In genomic region chr1:128295717-128296528, GRCm38 (mm10) we compare ENCODE assay signal across 19 mouse cellular contexts. TPM values are rescaled to one million over a fixed set of nuclear protein-coding genes. Genes with fewer than 3 reads are reported as not detected.
DNase-seq lines count a peak whose midpoint lies in the region; ATAC-seq and TF ChIP-seq lines count a peak whose summit lies in the region.
"Had no signal": no experiment of that assay in that cellular context is flagged by ENCODE, and none has a peak within 500 bp of the region (broad histone marks: within the 10 kb centered on the region; RNA-seq: fewer than 3 reads in every experiment).

No protein-coding gene starts in this region.

- ATAC-seq in embryonic facial prominence, embryonic 13.5 days (ENCODE audit: insufficient number of reproducible peaks, insufficient read depth, low FRiP score, low TSS enrichment, low read depth): no peak
- ATAC-seq in kidney, embryonic 15.5 days (replicated peaks; ENCODE audit: low FRiP score): no peak
- ATAC-seq in neural tube, embryonic 13.5 days (ENCODE audit: low read depth): peak; percentile 23; the same call in 1 of the 2 replicates

- WGBS in embryonic facial prominence, embryonic 13.5 days: 72% methylated on average over 5 of the region's 5 CpGs
- 77% methylated on average over 5 of the region's 5 CpGs for WGBS in embryonic facial prominence, embryonic 10.5 days
- WGBS in kidney, embryonic 15.5 days: 76% methylated on average over 5 of the region's 5 CpGs
- WGBS in neural tube, embryonic 13.5 days: 77% methylated on average over 5 of the region's 5 CpGs

- 0 out of 2 replicates have a peak overlapping the region, but pooled peaks have one; percentile 11 for H3K27ac ChIP-seq in embryonic facial prominence, embryonic 13.5 days
- no peak overlapping the region for H3K27ac ChIP-seq in embryonic facial prominence, embryonic 10.5 days (replicated peaks)
- no peak overlapping the region for H3K27ac ChIP-seq in kidney, embryonic 15.5 days
- no peak overlapping the region for H3K27ac ChIP-seq in neural tube, embryonic 13.5 days (replicated peaks)

- H3K4me1 ChIP-seq in embryonic facial prominence, embryonic 13.5 days: no peaks in the 10 kb centered on the region
- 0 out of 2 replicates have a peak, but pooled peaks cover 5% of the 10 kb centered on the region for H3K4me1 ChIP-seq in embryonic facial prominence, embryonic 10.5 days
- no peaks in the 10 kb centered on the region for H3K4me1 ChIP-seq in kidney, embryonic 15.5 days
- H3K4me1 ChIP-seq in neural tube, embryonic 13.5 days (replicated peaks): no peaks in the 10 kb centered on the region

- no peaks in the 10 kb centered on the region for H3K27me3 ChIP-seq in embryonic facial prominence, embryonic 13.5 days
- no peaks in the 10 kb centered on the region for H3K27me3 ChIP-seq in embryonic facial prominence, embryonic 10.5 days (replicated peaks; ENCODE audit: low read depth, poor library complexity, severe bottlenecking)
- no peaks in the 10 kb centered on the region for H3K27me3 ChIP-seq in kidney, embryonic 15.5 days
- no peaks in the 10 kb centered on the region for H3K27me3 ChIP-seq in neural tube, embryonic 13.5 days

- no peak overlapping the region for H3K4me3 ChIP-seq in embryonic facial prominence, embryonic 13.5 days
- H3K4me3 ChIP-seq in embryonic facial prominence, embryonic 10.5 days: no peak overlapping the region
- no peak overlapping the region for H3K4me3 ChIP-seq in kidney, embryonic 15.5 days (replicated peaks)
- H3K4me3 ChIP-seq in neural tube, embryonic 13.5 days: no peak overlapping the region

- no peak overlapping the region for H3K4me2 ChIP-seq in embryonic facial prominence, embryonic 13.5 days
- no peak overlapping the region for H3K4me2 ChIP-seq in kidney, embryonic 15.5 days
- H3K4me2 ChIP-seq in neural tube, embryonic 13.5 days: no peak overlapping the region
- H3K4me2 ChIP-seq: heart, embryonic 11.5 days; liver, embryonic 11.5 days had no signal

- no peaks in the 10 kb centered on the region for H3K9me3 ChIP-seq in embryonic facial prominence, embryonic 13.5 days
- H3K9me3 ChIP-seq in embryonic facial prominence, embryonic 10.5 days: no peaks in the 10 kb centered on the region
- no peaks in the 10 kb centered on the region for H3K9me3 ChIP-seq in kidney, embryonic 15.5 days (replicated peaks)
- no peaks in the 10 kb centered on the region for H3K9me3 ChIP-seq in neural tube, embryonic 13.5 days

- TF ChIP-seq POLR2A in brain, embryonic 14.5 days (IDR thresholded peaks at IDR 0.05; ENCODE audit: borderline replicate concordance, extremely low read depth, insufficient read depth, insufficient read length, poor library complexity, severe bottlenecking): no peak

- intact Hi-C loops in heart, postnatal 14 days (cut with DNase I): no loop called here

- H3K9ac ChIP-seq in embryonic facial prominence, embryonic 13.5 days: no peak overlapping the region
- H3K9ac ChIP-seq in kidney, embryonic 15.5 days: no peak overlapping the region
- H3K9ac ChIP-seq in neural tube, embryonic 13.5 days: no peak overlapping the region

- no peaks in the 10 kb centered on the region for H3K36me3 ChIP-seq in embryonic facial prominence, embryonic 13.5 days
- H3K36me3 ChIP-seq in embryonic facial prominence, embryonic 10.5 days (replicated peaks): peaks cover 4% of the 10 kb centered on the region
- H3K36me3 ChIP-seq in kidney, embryonic 15.5 days: no peaks in the 10 kb centered on the region
- H3K36me3 ChIP-seq in neural tube, embryonic 13.5 days: no peaks in the 10 kb centered on the region

- DNase-seq in embryonic facial prominence, embryonic 10.5 days (ENCODE audit: low spot score): no peak
- DNase-seq in kidney, postnatal 4 days: peak; percentile 14 to 28
- DNase-seq in brain, embryonic 14.5 days (ENCODE audit: low read depth): peak; percentile 53
- DNase-seq in right cerebral cortex, adult 2 months (ENCODE audit: low spot score in 2 of 2): no peak
- no peak for DNase-seq in heart, postnatal 14 days
- DNase-seq: cerebellum, adult 8-10 months; gastrocnemius, postnatal 10 days; heart, postnatal 4 days; kidney, adult 8-10 months; layer of hippocampus, adult 9-11 months; lung, postnatal 10 days; right cerebral cortex, postnatal 4 days had no signal

- no peak for TF ChIP-seq CTCF in brain, embryonic 14.5 days (IDR thresholded peaks at IDR 0.05; ENCODE audit: borderline replicate concordance, extremely low read depth, insufficient read depth, insufficient read length)

RNA-seq across cellular contexts. Expression of gene Lct, which starts 32.2 kb away (rescaled TPM):
- 0.14 TPM in 2 replicates for polyA plus RNA-seq in embryonic facial prominence, embryonic 13.5 days (2015; fragmentation: Nextera tagmentation; extraction: Ambion mirVana)
- 0.31 and 0.55 TPM in 2 replicates for polyA plus RNA-seq in embryonic facial prominence, embryonic 10.5 days (2016; fragmentation: Nextera tagmentation; extraction: Ambion mirVana)
- polyA plus RNA-seq in kidney, embryonic 15.5 days (2015; fragmentation: Nextera tagmentation; extraction: Ambion mirVana): 0.10 TPM in 2 replicates
- polyA plus RNA-seq in brain, embryonic 14.5 days (2012; rRNA removed): 0.21 and 0.25 TPM in 2 replicates
- polyA plus RNA-seq in neural tube, embryonic 13.5 days (2015; fragmentation: Nextera tagmentation; extraction: Ambion mirVana): 0.04 and 0.06 TPM in 2 replicates
- total RNA-seq in heart, postnatal 14 days (2021): under 1 TPM in 1 of 2 experiments, not detected in 1; 0.05 TPM
- total RNA-seq: adrenal gland, adult 18-20 months; monocyte, adult 5-6 weeks had no signal
- polyA plus RNA-seq: heart, embryonic 11.5 days had no signal

RNA-seq across cellular contexts. Expression of gene Ubxn4, which starts 52.2 kb away (rescaled TPM):
- 79.0 and 81.7 TPM in 2 replicates for polyA plus RNA-seq in embryonic facial prominence, embryonic 13.5 days (2015; fragmentation: Nextera tagmentation; extraction: Ambion mirVana)
- 56.8 and 57.0 TPM in 2 replicates for polyA plus RNA-seq in embryonic facial prominence, embryonic 10.5 days (2016; fragmentation: Nextera tagmentation; extraction: Ambion mirVana)
- polyA plus RNA-seq in kidney, embryonic 15.5 days (2015; fragmentation: Nextera tagmentation; extraction: Ambion mirVana): 66.7 and 73.1 TPM in 2 replicates
- 46.6 and 51.6 TPM in 2 replicates for polyA plus RNA-seq in brain, embryonic 14.5 days (2012; rRNA removed)
- polyA plus RNA-seq in neural tube, embryonic 13.5 days (2015; fragmentation: Nextera tagmentation; extraction: Ambion mirVana): 81.3 and 82.9 TPM in 2 replicates
- total RNA-seq in heart, postnatal 14 days (2021): 10 to 100 TPM; 37.8 to 41.5 TPM

Comparison
In these comparisons a context has a peak if more than half of its experiments do, and no peak if none do; other contexts are left out.
1. DNase-seq: peak in kidney, postnatal 4 days (2 of 2) and brain, embryonic 14.5 days (single experiment); none in embryonic facial prominence, embryonic 10.5 days (single experiment), right cerebral cortex, adult 2 months (0 of 2) and heart, postnatal 14 days (0 of 2).